Mouse (Mus musculus) erythroblast, embryonic 14.5 days (primary cell): ENCODE results near the gene Fdx1.

Experiments
- GATA1 ChIP-seq: IDR thresholded peaks from 2 replicates; pipeline ENCODE4 v1.6.1; 2012; ENCODE audit warnings: low read length, inconsistent platforms, mixed read lengths
- TAL1 ChIP-seq: IDR thresholded peaks from 3 replicates; pipeline ENCODE4 v1.6.1; 2012; ENCODE audit warnings: low read length, inconsistent platforms, mixed read lengths

GRCm38 (mm10) chr9:51950225-51950624 is 13.1 kb downstream of the Fdx1 start:
- TF ChIP-seq TAL1 (no peak), GATA1 (no peak)
